Mouse (Mus musculus) brown adipose tissue, adult 24 weeks (tissue): Measurements from ENCODE around the gene Dusp22. TPM values are rescaled to one million over a fixed set of nuclear protein-coding genes. Genes with fewer than 3 reads are reported as not detected.

ENCODE experiments used
- H3K27ac ChIP-seq: fragments of 200-500 bp; replicated peaks from 2 replicates; pipeline ENCODE4 v1.5.1; 2012; ENCODE audit warnings: low read depth, mild to moderate bottlenecking, low read length
- H3K4me1 ChIP-seq: fragments of 200-500 bp; 2 replicates; pipeline ENCODE4 v1.6.1; 2012; ENCODE audit warnings: low read length, mixed read lengths; ENCODE audit not compliant: control insufficient read depth, insufficient read depth, insufficient read length
- H3K4me3 ChIP-seq: fragments of 200-500 bp; 2 replicates; pipeline ENCODE4 v1.5.1; 2012; ENCODE audit warnings: low read depth, mild to moderate bottlenecking, low read length, moderate library complexity; ENCODE audit not compliant: insufficient read depth
- polyA plus RNA-seq: library from polyadenylated mRNA; stranded (reverse); fragments of >200 nt; gene quantifications from 2 replicates; pipeline ENCODE4 v1.2.4, GENCODE M21; 2012; ENCODE audit not compliant: missing spikeins, insufficient read depth, insufficient read length

Gene Dusp22
- polyA plus RNA-seq, 1 experiment, result 40.2 TPM

DNA sequence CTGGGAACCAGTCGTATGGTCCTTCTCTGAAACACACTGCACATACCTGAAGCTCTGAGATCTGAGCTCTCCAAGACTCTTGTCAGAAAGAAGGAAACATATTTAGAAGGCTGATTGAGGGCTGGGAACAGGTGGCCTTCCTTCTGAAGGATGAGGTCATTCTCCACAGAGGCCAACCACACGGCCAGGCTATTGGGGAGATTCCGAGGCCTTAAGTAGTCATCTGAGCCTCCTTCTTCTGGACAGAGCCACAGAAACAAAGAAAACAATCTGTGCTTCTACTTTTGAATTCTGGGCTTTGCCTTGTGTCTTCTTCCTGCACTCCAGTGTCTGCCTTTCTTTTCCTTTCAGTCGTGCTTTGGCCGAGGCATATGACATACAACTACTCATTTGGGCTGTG is 2.9 kb upstream of the Dusp22 start:
- no peak overlapping the region for H3K27ac ChIP-seq
- no peak overlapping the region for H3K4me3 ChIP-seq
- H3K4me1 ChIP-seq, result no peaks in the 10 kb centered on the region

DNA sequence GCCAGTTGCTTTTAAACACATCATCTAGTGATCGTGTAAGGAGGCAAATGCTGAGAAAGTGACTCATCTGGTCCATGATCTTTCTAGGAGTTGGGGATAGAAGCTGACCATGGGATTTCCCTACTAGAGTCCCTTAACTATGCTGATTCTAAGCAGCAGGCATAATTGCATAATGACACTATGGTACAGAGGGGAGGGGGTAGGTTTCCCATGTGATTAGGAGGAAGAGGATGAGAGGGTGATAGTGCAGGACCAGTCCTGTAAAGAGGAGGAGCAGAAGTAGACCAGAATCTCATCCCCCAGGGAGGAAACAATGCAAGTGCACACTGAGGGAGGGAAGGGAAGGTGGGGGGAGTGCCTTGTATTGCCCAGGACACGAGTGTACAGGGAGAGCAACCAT is 2.0 kb upstream of the Dusp22 start:
- H3K4me3 ChIP-seq, result no peak overlapping the region
- H3K4me1 ChIP-seq, result no peaks in the 10 kb centered on the region
- no peak overlapping the region for H3K27ac ChIP-seq

DNA sequence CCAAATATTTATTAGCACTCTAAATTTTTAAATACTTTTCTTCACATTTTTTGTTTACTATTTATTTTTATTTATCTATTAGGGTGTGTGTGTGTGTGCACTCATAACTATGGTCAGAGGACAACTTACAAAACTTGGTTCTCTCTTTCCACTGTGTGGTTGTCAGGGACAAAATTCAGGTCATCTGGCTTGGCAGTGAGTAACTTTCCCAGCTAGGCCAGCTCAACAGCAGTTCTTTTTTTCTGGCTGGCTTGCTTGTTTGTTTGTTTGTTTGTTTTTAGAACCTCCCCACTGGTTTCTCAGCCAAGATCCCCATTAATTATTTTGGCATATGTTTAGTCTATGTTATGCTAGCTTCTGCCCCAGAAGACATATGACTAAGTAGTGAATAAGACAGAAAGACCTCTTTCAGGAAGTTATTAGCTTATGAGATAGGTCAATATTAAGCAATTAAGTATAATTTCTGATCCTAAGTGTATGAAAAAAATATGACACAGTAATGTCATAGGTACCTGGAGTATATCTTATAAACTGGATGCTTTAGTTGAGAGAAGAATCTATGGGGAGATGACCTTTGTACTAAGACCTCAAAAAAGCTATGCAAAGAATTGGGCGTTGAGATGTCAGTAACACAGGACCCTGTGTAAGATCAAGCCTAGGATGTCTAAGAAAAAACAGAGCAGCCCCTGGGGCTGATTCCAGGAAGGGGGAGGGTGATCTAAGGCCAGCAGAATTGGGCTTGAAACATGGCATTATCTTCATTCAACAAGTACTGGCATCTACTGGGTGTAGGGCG is 1.4 kb upstream of the Dusp22 start:
- Histone ChIP-seq H3K4me1 (no peaks in the 10 kb centered on the region), H3K27ac (no peak overlapping the region), H3K4me3 (no peak overlapping the region)

DNA sequence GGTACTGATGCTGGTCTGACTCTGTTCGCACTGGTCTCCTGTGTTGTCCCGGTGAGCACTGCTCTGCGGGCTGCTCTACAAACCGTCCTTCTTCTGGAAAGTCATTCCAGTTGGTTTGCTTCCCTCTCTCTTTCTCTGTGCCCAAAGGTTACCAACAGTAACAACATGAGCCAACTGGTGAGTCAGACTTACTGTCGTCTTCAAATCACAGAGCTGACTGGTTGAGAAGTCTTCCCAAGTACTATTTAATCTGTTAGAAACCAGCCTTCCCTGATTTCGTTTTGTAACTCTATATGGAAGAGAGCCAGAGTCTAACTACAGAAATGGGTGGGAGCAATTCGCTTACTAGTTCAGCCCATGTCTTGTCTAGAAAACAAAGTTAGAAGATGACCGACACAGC is 5.5 kb downstream of the Dusp22 start:
- peaks cover 29% of the 10 kb centered on the region for H3K4me1 ChIP-seq
- H3K4me3 ChIP-seq, result no peak overlapping the region
- H3K27ac ChIP-seq, result peak overlapping the region; percentile 64

DNA sequence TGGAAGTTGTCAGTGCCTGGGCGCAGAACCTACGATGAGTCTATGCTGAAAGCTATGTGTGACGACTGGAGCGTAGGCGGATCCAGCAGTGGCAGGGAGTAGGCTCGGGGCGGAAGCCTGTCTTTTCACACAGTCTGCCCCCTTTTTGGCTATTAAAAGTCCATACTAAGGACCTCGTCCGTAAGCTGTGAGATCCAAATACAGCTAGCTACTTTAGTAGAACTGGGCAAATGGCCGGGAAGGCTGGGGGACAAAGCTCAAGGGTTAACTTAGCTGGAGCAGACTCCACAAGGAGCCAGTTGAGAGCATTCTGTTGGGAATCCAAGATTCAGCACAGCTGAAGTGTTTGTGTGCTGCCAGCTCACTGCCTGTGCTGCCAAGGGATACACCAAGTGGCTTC is 6.7 kb downstream of the Dusp22 start:
- H3K4me3 ChIP-seq, result no peak overlapping the region
- peak overlapping the region; percentile 76 for H3K27ac ChIP-seq
- peaks cover 29% of the 10 kb centered on the region for H3K4me1 ChIP-seq

DNA sequence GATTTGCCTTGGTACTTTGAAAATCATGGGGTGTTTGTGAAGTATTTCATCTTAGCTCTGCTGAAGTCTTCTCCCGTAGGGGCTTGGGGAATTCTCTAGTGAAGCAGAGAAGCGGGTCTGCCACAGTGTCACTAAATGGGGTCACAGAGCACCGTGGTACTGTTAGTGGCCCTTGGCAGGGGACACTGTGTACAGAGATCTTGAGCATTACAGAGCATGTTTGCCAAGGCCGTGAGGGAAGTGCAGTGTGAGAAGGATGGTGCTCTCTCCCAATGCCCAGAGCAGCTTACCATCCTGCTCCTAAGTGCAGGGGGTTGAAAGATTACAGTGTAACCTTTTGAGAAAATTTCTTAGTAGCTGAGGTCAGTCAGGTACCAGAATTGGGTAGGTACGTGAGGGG is 8.5 kb downstream of the Dusp22 start:
- Histone ChIP-seq H3K4me1 (peaks cover 29% of the 10 kb centered on the region), H3K27ac (no peak overlapping the region), H3K4me3 (no peak overlapping the region)

DNA sequence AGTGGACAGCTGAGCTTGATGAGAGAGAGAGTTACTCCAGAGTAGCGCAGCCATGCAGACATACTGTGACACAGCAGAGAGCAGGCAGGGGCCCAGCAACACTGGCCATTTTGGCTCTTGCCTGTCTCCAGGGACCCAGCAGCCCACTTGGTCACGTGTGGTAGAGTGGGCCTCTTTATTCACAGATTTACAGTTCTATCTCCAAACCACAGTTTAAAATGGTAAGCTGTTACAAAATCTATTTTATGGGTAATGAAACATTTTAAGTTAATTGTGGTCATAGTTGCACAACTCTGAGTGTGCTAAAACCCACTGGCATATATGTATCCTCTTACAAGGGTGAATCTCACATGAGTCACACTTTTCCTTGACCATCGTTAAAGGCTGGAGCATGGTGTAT is 9.5 kb downstream of the Dusp22 start:
- peaks cover 27% of the 10 kb centered on the region for H3K4me1 ChIP-seq
- no peak overlapping the region for H3K4me3 ChIP-seq
- no peak overlapping the region for H3K27ac ChIP-seq

DNA sequence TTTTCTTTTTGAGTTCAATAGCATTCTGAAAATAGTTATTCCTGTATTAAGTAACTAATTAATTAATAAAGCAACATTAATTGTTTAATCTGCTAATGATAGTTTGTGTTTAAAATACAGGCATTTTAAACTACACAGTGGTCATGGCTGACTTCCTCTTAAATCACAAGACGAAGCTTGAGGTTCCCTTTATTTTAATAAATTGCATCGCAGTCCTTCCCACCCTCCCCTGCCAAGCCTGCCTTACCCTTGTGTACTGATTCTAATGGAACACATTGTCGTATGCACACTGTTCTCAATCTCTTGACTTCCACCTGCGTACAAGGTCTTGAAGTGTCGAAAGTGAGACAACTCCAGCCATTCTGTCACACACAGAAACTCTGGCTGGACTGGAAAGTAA is 14.1 kb downstream of the Dusp22 start:
- H3K27ac ChIP-seq, result no peak overlapping the region
- H3K4me1 ChIP-seq, result peaks cover 9% of the 10 kb centered on the region; the same call in 1 of the 2 replicates

DNA sequence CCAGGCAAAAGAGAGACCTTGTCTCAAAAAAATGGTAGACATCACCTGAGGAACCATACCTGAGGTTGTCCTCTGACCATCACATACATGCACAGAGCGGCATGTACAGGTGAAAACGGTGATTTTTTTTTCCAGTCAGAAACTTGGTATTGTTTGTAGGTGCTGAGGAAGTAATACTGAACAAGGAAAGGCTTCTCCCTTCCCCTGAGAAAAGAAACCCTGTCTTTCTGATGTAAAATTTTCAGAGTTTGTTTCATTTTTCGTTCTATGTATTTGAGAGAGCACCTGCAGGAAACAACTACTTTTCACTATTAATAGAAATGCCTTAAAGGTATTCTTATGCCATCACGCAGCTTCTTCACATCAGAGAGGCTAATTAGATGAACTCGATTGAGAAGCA is 19.0 kb downstream of the Dusp22 start:
- H3K4me1 ChIP-seq, result peaks cover 5% of the 10 kb centered on the region; the same call in 1 of the 2 replicates
- H3K27ac ChIP-seq, result no peak overlapping the region
- H3K4me3 ChIP-seq, result no peak overlapping the region

More for the DNA sequence above, 14.1 kb downstream of the Dusp22 start:
- no peak overlapping the region for H3K4me3 ChIP-seq

DNA sequence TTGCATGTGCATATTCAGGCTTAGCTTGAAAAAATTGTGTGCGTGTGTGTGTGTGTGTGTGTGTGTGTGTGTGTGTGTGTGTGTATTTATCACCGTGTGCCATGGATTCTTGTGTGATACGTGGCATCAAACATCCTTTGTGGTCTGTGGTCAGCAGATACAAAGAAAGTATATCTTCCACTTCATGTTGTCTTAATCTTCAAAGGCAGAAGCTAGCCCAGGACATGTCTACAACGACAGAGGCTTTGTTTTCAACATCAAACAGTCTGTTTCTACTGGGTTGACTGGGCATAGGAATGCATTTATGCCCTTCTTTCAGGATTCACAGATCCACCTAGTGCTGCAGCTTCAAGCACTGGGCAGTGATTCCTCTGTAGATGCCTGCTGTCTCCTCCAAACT is 22.1 kb downstream of the Dusp22 start:
- H3K27ac ChIP-seq, result no peak overlapping the region

DNA sequence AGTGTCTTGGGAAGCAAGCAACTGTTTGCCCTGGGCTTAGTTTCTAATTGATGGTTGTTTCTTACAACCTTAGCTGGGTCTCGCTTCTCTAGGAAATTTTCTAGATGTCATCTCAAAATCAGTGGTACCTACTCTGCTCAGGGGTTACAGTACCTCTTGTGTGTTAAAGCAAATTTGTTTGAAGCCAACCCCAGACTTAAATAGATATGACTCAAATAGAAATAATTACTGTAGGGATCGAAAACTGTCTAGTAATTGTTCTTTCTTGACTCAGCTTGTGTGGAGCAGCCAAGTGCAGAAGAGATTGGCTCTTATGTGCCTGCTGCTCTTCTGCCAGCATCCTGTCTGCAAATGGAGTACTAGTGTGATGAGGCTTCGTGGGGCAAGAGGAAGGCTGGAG is 22.5 kb downstream of the Dusp22 start:
- H3K4me3 ChIP-seq, result no peak overlapping the region
- no peaks in the 10 kb centered on the region for H3K4me1 ChIP-seq
- no peak overlapping the region for H3K27ac ChIP-seq

More for the DNA sequence above, 22.1 kb downstream of the Dusp22 start:
- Histone ChIP-seq H3K4me3 (no peak overlapping the region), H3K4me1 (no peaks in the 10 kb centered on the region)

DNA sequence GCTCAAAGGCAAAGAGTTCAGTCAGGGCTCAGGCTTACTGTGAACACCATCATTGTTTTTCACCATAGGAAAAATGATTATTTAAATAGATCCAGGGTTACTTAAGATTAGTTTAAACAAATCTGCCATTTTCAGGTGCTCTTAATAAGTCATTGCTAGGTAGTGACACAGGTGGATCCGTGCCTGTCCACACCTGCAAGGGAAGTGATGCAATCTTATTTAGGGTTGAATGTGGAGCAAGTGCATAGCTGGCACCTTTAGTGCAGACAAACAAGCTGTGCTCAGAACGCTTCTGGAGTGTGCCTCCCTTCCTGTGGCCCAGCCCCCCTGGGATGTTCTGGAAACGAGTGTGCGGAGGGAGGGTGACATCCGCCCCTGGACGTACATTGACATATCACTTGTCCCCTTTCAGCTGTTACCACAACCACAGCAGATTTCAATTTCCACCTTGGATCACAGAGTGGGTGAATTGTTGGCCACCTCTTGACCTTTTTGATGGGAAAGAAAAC is 24.9 kb downstream of the Dusp22 start:
- Histone ChIP-seq H3K4me3 (no peak overlapping the region), H3K27ac (no peak overlapping the region)

DNA sequence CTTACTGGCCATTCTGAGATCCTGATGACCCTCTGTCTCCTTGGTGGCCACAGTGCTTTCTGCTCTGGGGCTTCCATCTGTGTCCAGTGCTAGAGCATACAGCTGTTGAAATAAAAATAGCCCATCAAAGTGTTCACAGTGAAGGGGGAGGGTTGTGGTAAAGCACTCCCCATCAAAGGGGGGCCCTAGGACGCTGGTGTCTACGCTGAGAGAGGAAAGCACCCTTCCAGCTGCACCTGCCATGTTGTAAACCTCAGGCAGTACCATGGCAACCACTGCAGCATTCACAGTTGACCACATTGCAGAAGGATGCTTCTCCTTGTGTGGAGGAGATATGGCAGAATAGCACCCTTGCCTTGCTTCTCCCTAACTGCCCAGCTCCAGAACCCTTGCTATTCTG is 26.2 kb downstream of the Dusp22 start:
- H3K4me3 ChIP-seq, result no peak overlapping the region
- no peak overlapping the region for H3K27ac ChIP-seq

More for the DNA sequence above, 24.9 kb downstream of the Dusp22 start:
- H3K4me1 ChIP-seq, result no peaks in the 10 kb centered on the region

DNA sequence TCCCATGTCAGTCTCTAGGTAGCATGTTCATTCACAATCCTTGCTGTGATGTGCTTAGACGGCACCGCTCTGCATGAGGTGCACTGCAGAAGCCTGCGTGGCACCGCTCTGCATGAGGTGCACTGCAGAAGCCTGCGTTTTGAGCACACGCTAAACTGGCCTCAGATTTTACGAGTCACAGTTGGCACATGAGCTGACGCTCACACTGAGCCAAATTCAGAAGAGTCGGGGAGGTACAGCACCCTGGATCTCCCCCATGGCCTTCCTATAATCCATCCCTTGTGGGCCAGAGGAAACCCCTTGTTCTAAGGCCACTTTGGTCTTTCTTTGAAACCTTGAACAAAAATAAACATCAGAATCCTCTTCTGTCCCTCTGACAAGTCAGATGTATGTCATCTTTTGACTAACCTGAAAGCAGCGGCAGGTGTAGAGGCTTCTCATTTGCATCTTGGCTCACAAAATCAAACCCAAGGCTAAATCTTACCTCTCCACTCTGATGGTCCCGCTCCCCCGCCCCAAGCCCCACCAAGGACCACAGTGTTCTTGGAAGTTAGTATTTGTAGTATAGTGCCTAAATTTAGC is 28.3 kb downstream of the Dusp22 start:
- Histone ChIP-seq H3K4me3 (no peak overlapping the region), H3K27ac (no peak overlapping the region), H3K4me1 (peaks cover 10% of the 10 kb centered on the region)

More for the DNA sequence above, 26.2 kb downstream of the Dusp22 start:
- no peaks in the 10 kb centered on the region for H3K4me1 ChIP-seq

DNA sequence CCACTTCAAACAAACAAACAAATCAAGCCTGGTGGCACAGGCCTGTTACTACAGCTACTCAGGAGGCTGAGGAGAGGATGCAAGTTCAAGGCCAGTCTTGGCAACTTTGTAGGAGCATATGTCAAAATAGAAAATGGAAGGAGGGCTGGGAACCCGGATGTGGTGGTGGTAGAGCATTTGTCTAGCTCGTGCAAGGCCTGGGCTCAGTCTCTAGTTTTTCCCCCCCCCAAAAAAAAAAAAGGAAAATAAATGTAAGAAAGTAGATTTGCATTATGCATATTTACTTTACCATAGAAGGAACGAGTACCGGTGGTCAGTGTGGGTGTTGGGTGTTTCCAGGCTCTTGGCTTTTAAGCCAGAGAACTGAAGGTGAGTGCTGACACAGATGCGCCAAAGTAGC is 29.7 kb downstream of the Dusp22 start:
- Histone ChIP-seq H3K4me3 (no peak overlapping the region), H3K27ac (no peak overlapping the region), H3K4me1 (peaks cover 12% of the 10 kb centered on the region)
